Mouse (Mus musculus) G1E (cell line): Measurements from ENCODE around the gene Car10.

Source experiments
- CTCF ChIP-seq: IDR thresholded peaks from 2 replicates; pipeline ENCODE4 v1.5.1; 2012; ENCODE audit warnings: low read depth, low read length, inconsistent platforms, mixed read lengths
- POLR2AphosphoS5 ChIP-seq: IDR thresholded peaks from 2 replicates; pipeline ENCODE4 v1.6.1; 2012; ENCODE audit warnings: low read depth, low read length, inconsistent platforms; ENCODE audit not compliant: insufficient replicate concordance

DNA sequence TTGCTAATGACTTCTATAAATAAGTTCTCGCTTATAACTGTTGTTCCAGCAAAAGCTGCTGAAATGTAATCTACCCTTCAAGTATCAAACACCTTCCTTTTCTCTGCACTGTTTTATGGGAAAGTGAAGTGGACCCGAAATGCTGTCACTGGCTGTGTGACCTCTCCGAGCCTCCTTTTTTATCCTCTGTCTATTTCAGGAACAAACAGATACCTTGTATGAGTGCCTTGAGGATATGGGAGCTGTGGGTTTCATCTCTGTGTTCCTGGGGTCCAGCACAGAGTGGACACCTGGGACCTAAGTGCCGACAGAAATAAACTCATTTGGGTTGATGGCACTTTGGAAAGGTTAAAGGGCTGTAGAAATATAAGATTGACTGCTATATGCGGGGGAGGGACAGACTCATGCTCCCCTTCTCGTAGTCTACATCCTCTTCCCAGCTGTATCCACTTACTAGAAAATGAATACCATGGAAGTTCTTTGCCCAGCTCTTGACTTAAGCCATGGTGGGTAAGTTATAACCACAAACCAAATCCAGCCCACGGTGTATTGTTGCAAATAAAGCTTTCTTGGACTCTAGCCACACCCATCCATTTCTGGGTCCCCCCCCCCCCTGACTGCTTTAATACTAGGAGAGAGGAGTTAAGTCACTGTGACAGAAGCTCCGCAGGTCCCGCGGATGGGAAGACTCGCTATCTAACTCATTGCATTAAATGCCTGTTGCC is 474.3 kb downstream of the Car10 start:
- TF ChIP-seq CTCF (no peak), POLR2AphosphoS5 (no peak)
